Mouse (Mus musculus): ENCODE measurements around the gene Nol10. TPM values are rescaled to one million over a fixed set of nuclear protein-coding genes. Genes with fewer than 3 reads are reported as not detected.
A peak's percentile ranks its signal among the peaks of the same experiment; 100 is the strongest.

The Nol10 gene
- polyA plus RNA-seq, 1 experiment from 2014 or later = 8.2 TPM

DNA sequence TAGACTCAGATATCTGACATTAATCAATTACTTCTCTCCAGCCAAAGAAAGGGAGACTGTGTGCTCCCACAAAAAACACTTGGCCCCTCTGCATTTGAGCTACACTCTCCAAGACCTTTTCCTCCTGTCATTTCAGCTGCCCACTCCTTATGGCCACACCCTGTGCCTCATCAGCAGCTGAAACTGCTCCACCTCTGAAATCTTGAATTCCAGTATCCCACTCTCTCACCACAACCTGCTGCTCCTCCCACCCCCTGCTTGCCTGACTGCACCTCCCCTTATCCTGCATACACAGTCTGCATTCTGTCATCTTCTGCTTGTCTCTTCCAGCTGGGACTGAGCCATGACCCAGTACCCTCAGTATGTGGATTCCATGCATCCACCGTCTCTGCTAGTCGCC, 9.9 kb upstream of the Nol10 start:
- H3K4me1 ChIP-seq (replicated peaks; ENCODE audit: control insufficient read depth, insufficient read depth) = no peaks in the 10 kb centered on the region
- DNase-seq (ENCODE audit: low spot score) (no peak), ATAC-seq (ENCODE audit: low FRiP score, low TSS enrichment) (no peak)
- no peak overlapping the region for H3K4me2 ChIP-seq (replicated peaks; ENCODE audit: low read depth)
- H3K9ac ChIP-seq (ENCODE audit: low read length) = no peak overlapping the region
- WGBS = 58% methylated on average over 2 of the region's 2 CpGs
- no peaks in the 10 kb centered on the region for H3K9me3 ChIP-seq (ENCODE audit: control insufficient read depth, low read length)
- TF ChIP-seq EP300 (optimal IDR thresholded peaks at IDR 0.05) = no peak
- no peak for TF ChIP-seq CTCF (IDR thresholded peaks at IDR 0.05; ENCODE audit: low read depth)
- H3K36me3 ChIP-seq (ENCODE audit: control insufficient read depth, insufficient read depth, low read length) = no peaks in the 10 kb centered on the region
- no peak overlapping the region for H3K27ac ChIP-seq (replicated peaks)
- no peak overlapping the region for H3K4me3 ChIP-seq (ENCODE audit: low read depth, low read length)
- H3K27me3 ChIP-seq (ENCODE audit: control insufficient read depth, insufficient read depth, low read length) = no peaks in the 10 kb centered on the region

DNA sequence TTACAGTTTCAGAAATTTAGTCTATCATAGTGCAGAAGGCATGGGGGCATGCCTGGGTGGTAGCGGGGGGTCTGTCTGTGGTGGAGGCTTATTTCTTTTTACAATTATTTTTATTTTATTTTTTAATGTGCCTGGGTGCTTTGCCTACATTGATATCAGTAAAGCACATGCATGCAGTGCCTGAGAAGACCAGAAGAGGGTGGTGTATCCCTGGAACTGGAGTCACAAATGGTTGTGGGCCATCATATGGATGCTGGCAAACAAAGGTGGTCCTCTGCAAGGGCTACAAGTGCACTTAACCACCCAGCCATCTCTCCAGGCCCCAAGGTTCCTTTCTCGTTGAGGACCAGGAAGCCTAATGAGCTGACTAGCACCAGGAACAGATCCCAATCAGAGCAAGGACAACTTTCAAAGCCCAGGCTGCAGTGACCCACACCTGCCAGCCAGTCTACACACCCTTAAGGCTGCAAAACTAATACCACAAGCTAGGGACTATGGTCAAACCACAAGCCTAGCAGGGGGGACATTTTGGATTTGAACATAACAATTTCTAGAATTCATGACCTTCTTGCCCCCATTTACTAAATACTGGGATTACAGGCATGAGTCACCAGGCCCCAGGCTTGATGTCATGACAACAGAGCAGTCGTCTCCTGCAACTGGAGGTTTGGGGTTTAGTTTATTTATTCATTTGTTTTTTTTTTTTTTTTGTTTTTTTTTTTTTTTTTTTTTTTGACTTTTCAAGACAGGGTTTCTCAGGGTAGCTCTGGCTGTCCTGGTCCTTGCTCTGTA, 8.9 kb upstream of the Nol10 start:
- Histone ChIP-seq H3K4me1 (replicated peaks; ENCODE audit: control insufficient read depth, insufficient read depth) (no peaks in the 10 kb centered on the region), H3K36me3 (ENCODE audit: control insufficient read depth, insufficient read depth, low read length) (no peaks in the 10 kb centered on the region), H3K9ac (ENCODE audit: low read length) (no peak overlapping the region), H3K27me3 (ENCODE audit: control insufficient read depth, insufficient read depth, low read length) (no peaks in the 10 kb centered on the region), H3K4me2 (replicated peaks; ENCODE audit: low read depth) (no peak overlapping the region), H3K27ac (replicated peaks) (no peak overlapping the region), H3K4me3 (ENCODE audit: low read depth, low read length) (no peak overlapping the region), H3K9me3 (ENCODE audit: control insufficient read depth, low read length) (no peaks in the 10 kb centered on the region)
- TF ChIP-seq EP300 (optimal IDR thresholded peaks at IDR 0.05) (no peak), CTCF (IDR thresholded peaks at IDR 0.05; ENCODE audit: low read depth) (peak; percentile 59)
- WGBS = 48% methylated on average over 3 of the region's 3 CpGs
- ATAC-seq (ENCODE audit: low FRiP score, low TSS enrichment) = no peak
- DNase-seq (ENCODE audit: low spot score) = no peak

DNA sequence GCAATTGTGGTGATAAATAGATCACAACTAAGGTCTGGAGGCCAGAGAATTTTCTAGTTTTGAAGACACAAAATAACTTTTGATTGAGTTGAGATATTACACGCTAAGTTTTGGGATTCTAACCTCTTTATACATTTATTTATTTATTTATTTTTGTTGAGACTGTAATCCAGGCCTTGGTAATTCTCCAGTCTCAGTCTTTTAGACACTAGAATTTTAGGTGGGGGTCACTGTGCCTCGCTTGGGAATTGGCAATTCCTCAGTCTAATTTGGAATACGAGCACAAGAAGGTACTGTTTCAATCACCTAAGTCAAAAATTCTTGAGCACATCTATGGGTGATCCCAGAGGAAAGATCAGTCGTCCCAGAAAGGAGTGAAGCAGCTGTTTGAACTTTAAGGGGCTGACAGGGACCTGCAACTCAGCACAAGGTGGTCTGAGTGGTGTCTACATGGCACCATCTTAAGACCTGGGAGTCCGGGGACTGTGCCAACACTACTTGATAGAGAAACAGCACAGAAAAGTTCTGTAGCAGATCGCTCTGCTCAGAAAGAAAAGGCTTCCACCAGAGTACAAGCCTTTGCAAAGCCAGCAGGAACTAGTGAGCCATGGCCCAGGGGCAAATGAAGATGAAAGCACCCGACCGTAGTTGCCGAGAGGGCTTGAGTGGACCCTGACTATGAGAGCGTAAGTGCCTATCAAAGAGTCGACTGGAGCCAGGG, 771 bp upstream of the Nol10 start:
- peak overlapping the region; percentile 77 for H3K4me3 ChIP-seq (ENCODE audit: low read depth, low read length)
- peaks cover 3% of the 10 kb centered on the region; the same call in 1 of the 2 replicates for H3K36me3 ChIP-seq (ENCODE audit: control insufficient read depth, insufficient read depth, low read length)
- peak overlapping the region; percentile 91 for H3K4me2 ChIP-seq (replicated peaks; ENCODE audit: low read depth)
- H3K27me3 ChIP-seq (ENCODE audit: control insufficient read depth, insufficient read depth, low read length) = no peaks in the 10 kb centered on the region
- H3K9me3 ChIP-seq (ENCODE audit: control insufficient read depth, low read length) = no peaks in the 10 kb centered on the region
- peak overlapping the region; percentile 53; the same call in 1 of the 2 replicates for H3K27ac ChIP-seq (replicated peaks)
- TF ChIP-seq CTCF (IDR thresholded peaks at IDR 0.05; ENCODE audit: low read depth) (no peak), EP300 (optimal IDR thresholded peaks at IDR 0.05) (no peak)
- WGBS = 36% methylated on average over 11 of the region's 11 CpGs
- H3K9ac ChIP-seq (ENCODE audit: low read length) = peak overlapping the region; percentile 76
- DNase-seq (ENCODE audit: low spot score) (peak; percentile 17), ATAC-seq (ENCODE audit: low FRiP score, low TSS enrichment) (peak; percentile 53)
- H3K4me1 ChIP-seq (replicated peaks; ENCODE audit: control insufficient read depth, insufficient read depth) = no peaks in the 10 kb centered on the region

DNA sequence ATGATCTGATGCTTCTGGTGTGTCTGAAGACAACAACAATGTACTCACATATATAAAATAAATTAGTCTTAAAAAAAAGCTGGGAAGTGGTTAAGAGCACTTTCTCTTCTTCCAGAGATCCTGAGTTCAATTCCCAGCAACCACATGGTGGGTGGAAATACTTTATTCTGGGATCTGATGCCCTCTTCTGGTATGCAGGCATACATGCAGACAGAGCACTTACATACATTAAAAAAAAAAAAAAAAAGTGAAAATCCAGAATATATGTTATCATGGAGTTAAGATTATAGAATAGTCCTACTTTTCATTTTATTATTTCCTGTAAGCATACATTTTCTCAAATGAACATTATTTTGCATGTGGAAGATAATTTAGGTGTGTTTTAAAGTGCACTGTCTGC, 1.8 kb downstream of the Nol10 start:
- H3K36me3 ChIP-seq (ENCODE audit: control insufficient read depth, insufficient read depth, low read length) = peaks cover 6% of the 10 kb centered on the region
- ATAC-seq (ENCODE audit: low FRiP score, low TSS enrichment) = no peak
- H3K4me2 ChIP-seq (replicated peaks; ENCODE audit: low read depth) = no peak overlapping the region
- no peak overlapping the region for H3K9ac ChIP-seq (ENCODE audit: low read length)
- DNase-seq (ENCODE audit: low spot score) = no peak
- no peaks in the 10 kb centered on the region for H3K9me3 ChIP-seq (ENCODE audit: control insufficient read depth, low read length)
- TF ChIP-seq CTCF (IDR thresholded peaks at IDR 0.05; ENCODE audit: low read depth) (peak; percentile 40; the same call in 1 of the 2 replicates), EP300 (optimal IDR thresholded peaks at IDR 0.05) (no peak)
- no peaks in the 10 kb centered on the region for H3K27me3 ChIP-seq (ENCODE audit: control insufficient read depth, insufficient read depth, low read length)
- H3K27ac ChIP-seq (replicated peaks) = no peak overlapping the region
- no peaks in the 10 kb centered on the region for H3K4me1 ChIP-seq (replicated peaks; ENCODE audit: control insufficient read depth, insufficient read depth)
- no peak overlapping the region for H3K4me3 ChIP-seq (ENCODE audit: low read depth, low read length)

DNA sequence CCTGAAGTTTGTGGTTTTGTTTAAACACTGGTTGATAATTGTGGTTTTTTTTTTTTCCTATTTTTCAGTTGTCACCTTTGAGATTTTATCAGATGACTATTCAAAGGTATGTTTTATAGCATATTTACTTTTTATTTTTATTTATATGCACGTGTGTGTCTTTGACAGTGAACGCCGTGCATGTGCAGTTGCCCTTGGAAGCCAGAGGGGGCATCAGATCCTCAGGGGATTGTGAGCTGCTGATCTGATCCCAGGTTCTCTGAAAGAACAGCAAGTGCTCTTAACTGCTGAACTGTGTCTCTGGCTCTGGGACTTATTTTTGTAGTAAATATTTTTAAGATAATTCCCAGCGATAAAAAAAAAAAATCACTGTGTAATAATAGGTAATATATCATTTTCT, 8.6 kb downstream of the Nol10 start:
- peaks cover 10% of the 10 kb centered on the region for H3K36me3 ChIP-seq (ENCODE audit: control insufficient read depth, insufficient read depth, low read length)

DNA sequence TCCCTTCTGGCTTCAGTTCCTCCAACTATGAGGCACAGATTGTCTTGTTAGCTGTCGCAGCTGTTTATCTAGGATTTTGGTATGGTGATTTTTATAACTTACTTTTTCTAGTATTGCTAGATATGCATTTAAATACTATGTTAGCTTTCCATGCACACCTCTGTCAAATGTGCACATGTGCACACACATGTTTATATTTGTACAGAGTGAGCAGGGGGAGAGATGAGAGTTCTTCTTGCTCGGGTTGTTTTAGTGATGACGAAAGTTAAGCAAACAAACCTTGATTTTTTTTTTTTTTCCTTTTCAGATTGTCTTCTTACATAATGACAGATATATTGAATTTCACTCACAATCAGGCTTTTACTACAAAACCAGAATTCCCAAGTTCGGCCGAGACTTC, 9.5 kb downstream of the Nol10 start:
- no peak for DNase-seq (ENCODE audit: low spot score)
- no peak overlapping the region for H3K4me3 ChIP-seq (ENCODE audit: low read depth, low read length)
- WGBS = 78% methylated on average over 5 of the region's 5 CpGs
- no peak overlapping the region for H3K4me2 ChIP-seq (replicated peaks; ENCODE audit: low read depth)
- H3K4me1 ChIP-seq (replicated peaks; ENCODE audit: control insufficient read depth, insufficient read depth) = no peaks in the 10 kb centered on the region
- TF ChIP-seq EP300 (optimal IDR thresholded peaks at IDR 0.05) = no peak
- TF ChIP-seq CTCF (IDR thresholded peaks at IDR 0.05; ENCODE audit: low read depth) = no peak
- no peaks in the 10 kb centered on the region for H3K9me3 ChIP-seq (ENCODE audit: control insufficient read depth, low read length)
- ATAC-seq (ENCODE audit: low FRiP score, low TSS enrichment) = no peak
- peaks cover 14% of the 10 kb centered on the region for H3K36me3 ChIP-seq (ENCODE audit: control insufficient read depth, insufficient read depth, low read length)
- no peak overlapping the region for H3K9ac ChIP-seq (ENCODE audit: low read length)
- H3K27ac ChIP-seq (replicated peaks) = no peak overlapping the region
- no peaks in the 10 kb centered on the region for H3K27me3 ChIP-seq (ENCODE audit: control insufficient read depth, insufficient read depth, low read length)

More for the DNA sequence above, 8.6 kb downstream of the Nol10 start:
- Histone ChIP-seq H3K27ac (replicated peaks) (no peak overlapping the region), H3K9me3 (ENCODE audit: control insufficient read depth, low read length) (no peaks in the 10 kb centered on the region), H3K4me2 (replicated peaks; ENCODE audit: low read depth) (no peak overlapping the region), H3K4me3 (ENCODE audit: low read depth, low read length) (no peak overlapping the region), H3K9ac (ENCODE audit: low read length) (no peak overlapping the region), H3K4me1 (replicated peaks; ENCODE audit: control insufficient read depth, insufficient read depth) (no peaks in the 10 kb centered on the region), H3K27me3 (ENCODE audit: control insufficient read depth, insufficient read depth, low read length) (no peaks in the 10 kb centered on the region)
- ATAC-seq (ENCODE audit: low FRiP score, low TSS enrichment) (no peak), DNase-seq (ENCODE audit: low spot score) (no peak)
- TF ChIP-seq CTCF (IDR thresholded peaks at IDR 0.05; ENCODE audit: low read depth) = peak; percentile 50; the same call in 1 of the 2 replicates
- no peak for TF ChIP-seq EP300 (optimal IDR thresholded peaks at IDR 0.05)
- 74% methylated on average over 4 of the region's 4 CpGs for WGBS

All from stomach, postnatal 0 days (tissue).